Mouse (Mus musculus) forebrain, postnatal 0 days (tissue): Measurements from ENCODE around the gene Haao. TPM values are rescaled to one million over a fixed set of nuclear protein-coding genes. Genes with fewer than 3 reads are reported as not detected.

Experiments
- ATAC-seq: fragments of 200-750 bp; cut with Nextera tagmentation; 2 replicates; pipeline ENCODE4 v1.8.0; 2017; ENCODE audit warnings: mild to moderate bottlenecking, moderate library complexity
- DNase-seq: peaks from one replicate; pipeline ENCODE4 v3.0.0-alpha.2; 2015
- H3K27ac ChIP-seq: fragments of 300-500 bp; sonication (generic); 2 replicates; pipeline ENCODE4 v1.5.1; 2014; ENCODE audit warnings: low read depth, mild to moderate bottlenecking, antibody characterized with exemption, low read length, moderate library complexity, mixed read lengths
- H3K27me3 ChIP-seq: fragments of 300-500 bp; sonication (generic); 2 replicates; pipeline ENCODE4 v1.6.1; 2014; ENCODE audit warnings: mild to moderate bottlenecking, low read length, mixed read lengths; ENCODE audit not compliant: insufficient read depth
- H3K36me3 ChIP-seq: fragments of 300-500 bp; sonication (generic); 2 replicates; pipeline ENCODE4 v1.6.1; 2014; ENCODE audit warnings: mild to moderate bottlenecking, moderate library complexity; ENCODE audit not compliant: insufficient read depth
- H3K4me1 ChIP-seq: fragments of 300-500 bp; sonication (generic); 2 replicates; pipeline ENCODE4 v1.6.1; 2014; ENCODE audit warnings: antibody characterized with exemption; ENCODE audit not compliant: insufficient read depth
- H3K4me2 ChIP-seq: fragments of 300-500 bp; sonication (generic); 2 replicates; pipeline ENCODE4 v1.6.1; 2014; ENCODE audit warnings: low read depth, mild to moderate bottlenecking, moderate library complexity
- H3K4me3 ChIP-seq: fragments of 300-500 bp; sonication (generic); 2 replicates; pipeline ENCODE4 v1.5.1; 2014; ENCODE audit warnings: low read depth, low read length, mixed read lengths
- H3K9ac ChIP-seq: fragments of 300-500 bp; sonication (generic); 2 replicates; pipeline ENCODE4 v1.6.1; 2014; ENCODE audit warnings: mild to moderate bottlenecking
- H3K9me3 ChIP-seq: fragments of 300-500 bp; sonication (generic); 2 replicates; pipeline ENCODE4 v1.6.1; 2016; ENCODE audit warnings: low read length
- CTCF ChIP-seq: sonication (generic); IDR thresholded peaks from 2 replicates; pipeline ENCODE4 v1.5.1; 2016; ENCODE audit warnings: antibody characterized with exemption, control low read depth, low read depth
- WGBS: fragments of 180-500 bp; shearing (Covaris S2); extraction: QIAGEN DNeasy Blood & Tissue Kit; methylation state at CpG from one replicate; pipeline ENCODE4 v1.1.7; 2014; 5-methylcytosine and 5-hydroxymethylcytosine counted together
- polyA plus RNA-seq: library from polyadenylated mRNA; unstranded; fragments of >200 nt; fragmentation: Nextera tagmentation; extraction: Ambion mirVana; gene quantifications from 2 replicates; pipeline ENCODE4 v1.2.1, GENCODE M21; 2015
- total RNA-seq: library from RNA; depleted of rRNA; stranded (reverse); fragments of >200 nt; gene quantifications from 2 replicates; pipeline ENCODE4 v1.2.3, GENCODE M21; 2014

Gene Haao
- total and polyA plus RNA-seq, 2 experiments from 2014 or later: not detected

DNA sequence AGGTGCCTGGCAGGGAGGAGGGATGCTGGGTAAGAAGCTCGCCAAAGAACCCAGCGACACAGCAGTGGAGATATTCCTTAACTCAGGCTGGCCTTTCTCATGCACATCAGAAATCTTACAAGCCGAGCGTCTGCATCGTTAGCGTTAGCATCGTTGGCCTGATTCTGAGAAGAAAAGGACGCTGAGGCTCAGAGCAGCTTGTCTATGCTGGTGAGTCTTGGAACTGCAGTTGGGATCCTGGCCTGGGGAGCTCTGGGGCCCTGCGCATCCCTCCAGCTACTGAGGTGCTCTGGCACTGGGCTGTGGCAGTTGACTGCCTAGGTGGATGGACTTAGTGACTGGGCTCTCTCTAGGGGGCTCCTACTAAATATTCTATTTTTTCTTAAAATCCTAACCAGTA, 8.6 kb downstream of the Haao start:
- Histone ChIP-seq H3K27me3 (no peaks in the 10 kb centered on the region), H3K9ac (no peak overlapping the region), H3K4me2 (no peak overlapping the region), H3K4me3 (no peak overlapping the region), H3K4me1 (no peaks in the 10 kb centered on the region), H3K9me3 (no peaks in the 10 kb centered on the region), H3K36me3 (no peaks in the 10 kb centered on the region), H3K27ac (no peak overlapping the region)
- DNase-seq (no peak), ATAC-seq (peak; percentile 58; the same call in 1 of the 2 replicates)
- WGBS: 38% methylated on average over 9 of the region's 9 CpGs
- peak; percentile 56 for TF ChIP-seq CTCF

GRCm38 (mm10) chr17:83837659-83838190, 10.0 kb downstream of the Haao start:
- Histone ChIP-seq H3K4me2 (no peak overlapping the region), H3K27ac (no peak overlapping the region), H3K4me3 (no peak overlapping the region), H3K36me3 (no peaks in the 10 kb centered on the region), H3K9ac (no peak overlapping the region), H3K9me3 (no peaks in the 10 kb centered on the region), H3K4me1 (no peaks in the 10 kb centered on the region), H3K27me3 (no peaks in the 10 kb centered on the region)
- DNase-seq (no peak), ATAC-seq (no peak)
- no peak; the same call in 1 of the 2 replicates for TF ChIP-seq CTCF
- 75% methylated on average over 8 of the region's 8 CpGs for WGBS

- Histone ChIP-seq H3K36me3 (no peaks in the 10 kb centered on the region), H3K9me3 (no peaks in the 10 kb centered on the region), H3K4me3 (no peak overlapping the region), H3K27ac (no peak overlapping the region), H3K4me2 (no peak overlapping the region), H3K9ac (no peak overlapping the region), H3K4me1 (no peaks in the 10 kb centered on the region), H3K27me3 (no peaks in the 10 kb centered on the region)
- DNase-seq (no peak), ATAC-seq (no peak)
- WGBS: 87% methylated on average over 3 of the region's 3 CpGs
- TF ChIP-seq CTCF: no peak
Measured at GRCm38 (mm10) chr17:83836048-83836447, 11.7 kb downstream of the Haao start.

- no peaks in the 10 kb centered on the region for H3K9me3 ChIP-seq
- no peak overlapping the region for H3K27ac ChIP-seq
- H3K36me3 ChIP-seq: no peaks in the 10 kb centered on the region
- DNase-seq: peak; percentile 51
- H3K27me3 ChIP-seq: no peaks in the 10 kb centered on the region
- WGBS: 38% methylated on average over 4 of the region's 4 CpGs
- ATAC-seq: peak; percentile 65; the same call in 1 of the 2 replicates
- H3K4me2 ChIP-seq: no peak overlapping the region
- no peak overlapping the region for H3K4me3 ChIP-seq
- no peaks in the 10 kb centered on the region for H3K4me1 ChIP-seq
- no peak overlapping the region for H3K9ac ChIP-seq
- TF ChIP-seq CTCF: no peak
Measured at GRCm38 (mm10) chr17:83834120-83834519, 13.6 kb downstream of the Haao start.

GRCm38 (mm10) chr17:83830616-83831292, 17.0 kb downstream of the Haao start:
- no peak overlapping the region for H3K4me2 ChIP-seq
- H3K27me3 ChIP-seq: no peaks in the 10 kb centered on the region
- H3K27ac ChIP-seq: no peak overlapping the region
- H3K4me1 ChIP-seq: no peaks in the 10 kb centered on the region
- no peaks in the 10 kb centered on the region for H3K9me3 ChIP-seq
- H3K4me3 ChIP-seq: no peak overlapping the region
- ATAC-seq: no peak
- no peak overlapping the region for H3K9ac ChIP-seq
- H3K36me3 ChIP-seq: no peaks in the 10 kb centered on the region
- 92% methylated on average over 4 of the region's 4 CpGs for WGBS
- no peak for DNase-seq
- no peak for TF ChIP-seq CTCF

DNA sequence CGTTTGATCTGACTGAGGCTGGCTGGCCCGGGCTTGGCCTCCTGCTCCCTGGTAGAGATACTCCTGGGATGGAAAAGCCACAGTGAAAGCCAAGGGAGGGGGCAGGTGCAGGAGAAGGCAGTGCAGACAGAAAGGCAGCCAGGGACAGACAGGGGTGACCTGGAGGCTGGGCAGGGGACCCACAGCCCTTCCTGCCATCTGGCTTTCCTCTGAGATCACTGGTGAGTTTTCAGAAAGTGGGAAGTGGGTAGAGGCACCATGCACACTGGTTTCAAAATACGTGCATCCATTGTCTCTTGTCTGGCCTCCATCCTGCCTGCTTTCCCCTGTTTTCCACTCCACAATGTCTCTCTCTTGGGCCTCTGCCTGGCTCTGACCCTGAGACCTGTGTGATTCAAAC, 18.4 kb downstream of the Haao start:
- H3K9me3 ChIP-seq: no peaks in the 10 kb centered on the region
- 71% methylated on average over 3 of the region's 3 CpGs for WGBS
- ATAC-seq (no peak), DNase-seq (no peak)
- H3K4me2 ChIP-seq: no peak overlapping the region
- no peaks in the 10 kb centered on the region for H3K36me3 ChIP-seq
- no peaks in the 10 kb centered on the region for H3K4me1 ChIP-seq
- no peak for TF ChIP-seq CTCF
- no peak overlapping the region for H3K4me3 ChIP-seq
- no peak overlapping the region for H3K9ac ChIP-seq
- H3K27me3 ChIP-seq: no peaks in the 10 kb centered on the region
- no peak overlapping the region for H3K27ac ChIP-seq

DNA sequence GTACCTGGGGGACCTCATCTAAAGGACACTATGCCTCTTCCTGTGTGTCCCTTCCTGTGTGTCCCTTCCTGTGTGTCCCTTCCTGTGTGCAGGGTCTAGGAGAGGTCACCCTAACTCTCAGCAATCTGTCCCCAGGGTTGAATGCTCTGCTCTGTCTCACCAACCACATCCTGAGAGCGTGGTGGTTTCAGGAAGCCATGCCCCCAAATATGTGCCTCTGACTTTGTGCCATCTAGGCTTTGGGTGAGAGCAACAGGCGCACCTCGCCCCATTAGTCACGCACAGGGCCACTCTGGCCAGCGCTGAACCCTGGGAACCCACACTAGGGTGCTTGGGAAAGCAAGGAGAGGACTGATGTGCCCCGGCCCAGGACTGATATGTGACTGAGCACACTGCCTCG, 23.9 kb downstream of the Haao start:
- no peak for ATAC-seq
- H3K4me3 ChIP-seq: no peak overlapping the region
- H3K4me1 ChIP-seq: no peaks in the 10 kb centered on the region
- H3K36me3 ChIP-seq: no peaks in the 10 kb centered on the region
- TF ChIP-seq CTCF: no peak
- H3K9ac ChIP-seq: no peak overlapping the region
- no peak overlapping the region for H3K27ac ChIP-seq
- no peaks in the 10 kb centered on the region for H3K27me3 ChIP-seq
- H3K9me3 ChIP-seq: no peaks in the 10 kb centered on the region
- WGBS: 92% methylated on average over 7 of the region's 7 CpGs
- no peak overlapping the region for H3K4me2 ChIP-seq
- DNase-seq: no peak
